Mouse (Mus musculus): ENCODE data around the gene Ptprd. TPM values are rescaled to one million over a fixed set of nuclear protein-coding genes. Genes with fewer than 3 reads are reported as not detected.

Ptprd gene
- polyA plus RNA-seq, 1 experiment = 104 TPM

- DNase-seq (ENCODE audit: extremely low spot score in 1 of 2, low spot score in 1 of 2) = no peak
These were observed 1949.0 kb downstream of the Ptprd start for GRCm38 (mm10) chr4:76262727-76263126.

GRCm38 (mm10) chr4:76260686-76261085 is 1951.1 kb downstream of the Ptprd start:
- no peak for DNase-seq (ENCODE audit: extremely low spot score in 1 of 2, low spot score in 1 of 2)

GRCm38 (mm10) chr4:76260286-76260685 is 1951.5 kb downstream of the Ptprd start:
- DNase-seq (ENCODE audit: extremely low spot score in 1 of 2, low spot score in 1 of 2) = no peak

GRCm38 (mm10) chr4:76259636-76260035 is 1952.1 kb downstream of the Ptprd start:
- no peak for DNase-seq (ENCODE audit: extremely low spot score in 1 of 2, low spot score in 1 of 2)

- DNase-seq (ENCODE audit: extremely low spot score in 1 of 2, low spot score in 1 of 2) = no peak
These were observed 1967.4 kb downstream of the Ptprd start for GRCm38 (mm10) chr4:76244371-76244770.

GRCm38 (mm10) chr4:76241542-76241941 is 1970.2 kb downstream of the Ptprd start:
- no peak for DNase-seq (ENCODE audit: extremely low spot score in 1 of 2, low spot score in 1 of 2)

GRCm38 (mm10) chr4:76241140-76241539 is 1970.6 kb downstream of the Ptprd start:
- no peak for DNase-seq (ENCODE audit: extremely low spot score in 1 of 2, low spot score in 1 of 2)

GRCm38 (mm10) chr4:76239063-76239462 is 1972.7 kb downstream of the Ptprd start:
- DNase-seq (ENCODE audit: extremely low spot score in 1 of 2, low spot score in 1 of 2) = no peak

GRCm38 (mm10) chr4:76238577-76238976 is 1973.2 kb downstream of the Ptprd start:
- DNase-seq (ENCODE audit: extremely low spot score in 1 of 2, low spot score in 1 of 2) = no peak

- no peak for DNase-seq (ENCODE audit: extremely low spot score in 1 of 2, low spot score in 1 of 2)
These were observed 1973.9 kb downstream of the Ptprd start for GRCm38 (mm10) chr4:76237827-76238226.

- no peak for DNase-seq (ENCODE audit: extremely low spot score in 1 of 2, low spot score in 1 of 2)
These were observed 1988.0 kb downstream of the Ptprd start for GRCm38 (mm10) chr4:76223720-76224119.

GRCm38 (mm10) chr4:76222520-76222919 is 1989.2 kb downstream of the Ptprd start:
- no peak for DNase-seq (ENCODE audit: extremely low spot score in 1 of 2, low spot score in 1 of 2)

GRCm38 (mm10) chr4:76218065-76218464 is 1993.7 kb downstream of the Ptprd start:
- DNase-seq (ENCODE audit: extremely low spot score in 1 of 2, low spot score in 1 of 2) = no peak

GRCm38 (mm10) chr4:76215141-76215540 is 1996.6 kb downstream of the Ptprd start:
- DNase-seq (ENCODE audit: extremely low spot score in 1 of 2, low spot score in 1 of 2) = no peak

- no peak for DNase-seq (ENCODE audit: extremely low spot score in 1 of 2, low spot score in 1 of 2)
These were observed 2012.4 kb downstream of the Ptprd start for GRCm38 (mm10) chr4:76199321-76199720.

- no peak for DNase-seq (ENCODE audit: extremely low spot score in 1 of 2, low spot score in 1 of 2)
These were observed 2017.0 kb downstream of the Ptprd start for GRCm38 (mm10) chr4:76194762-76195161.

- peak in 1 of 2 experiments; percentile 26 for DNase-seq (ENCODE audit: extremely low spot score in 1 of 2, low spot score in 1 of 2)
These were observed 2018.3 kb downstream of the Ptprd start for GRCm38 (mm10) chr4:76193496-76193895.

GRCm38 (mm10) chr4:76192031-76192430 is 2019.7 kb downstream of the Ptprd start:
- peak in 1 of 2 experiments; percentile 55 for DNase-seq (ENCODE audit: extremely low spot score in 1 of 2, low spot score in 1 of 2)

- DNase-seq (ENCODE audit: extremely low spot score in 1 of 2, low spot score in 1 of 2) = no peak
These were observed 2021.0 kb downstream of the Ptprd start for GRCm38 (mm10) chr4:76190788-76191187.

- no peak for DNase-seq (ENCODE audit: extremely low spot score in 1 of 2, low spot score in 1 of 2)
These were observed 2028.7 kb downstream of the Ptprd start for GRCm38 (mm10) chr4:76183095-76183494.

GRCm38 (mm10) chr4:76179497-76179896 is 2032.3 kb downstream of the Ptprd start:
- no peak for DNase-seq (ENCODE audit: extremely low spot score in 1 of 2, low spot score in 1 of 2)

GRCm38 (mm10) chr4:76175086-76175485 is 2036.7 kb downstream of the Ptprd start:
- peak; percentile 25 to 58 for DNase-seq (ENCODE audit: extremely low spot score in 1 of 2, low spot score in 1 of 2)

GRCm38 (mm10) chr4:76155750-76156149 is 2056.0 kb downstream of the Ptprd start:
- no peak for DNase-seq (ENCODE audit: extremely low spot score in 1 of 2, low spot score in 1 of 2)

Measured in frontal cortex, adult 2 months (tissue).